Mouse (Mus musculus): ENCODE measurements around the gene Wdr17. TPM values are rescaled to one million over a fixed set of nuclear protein-coding genes. Genes with fewer than 3 reads are reported as not detected.

Wdr17 gene
- total RNA-seq (2015), result not detected in 2 replicates
- total RNA-seq (2017), result not detected in 2 replicates

- ATAC-seq (ENCODE audit: poor library complexity, severe bottlenecking), result no peak
These were observed at the start of gene Wdr17 for GRCm38 (mm10) chr8:54886987-54887785. Gene Wdr17 (minus strand): TSS chr8:54887184.

- ATAC-seq (ENCODE audit: poor library complexity, severe bottlenecking), result no peak
These were observed 45.3 kb upstream of the Wdr17 start for GRCm38 (mm10) chr8:54932306-54932705.

GRCm38 (mm10) chr8:54924936-54925335 is 38.0 kb upstream of the Wdr17 start:
- ATAC-seq (ENCODE audit: poor library complexity, severe bottlenecking), result no peak

- no peak for ATAC-seq (ENCODE audit: poor library complexity, severe bottlenecking)
These were observed 35.3 kb upstream of the Wdr17 start for GRCm38 (mm10) chr8:54922160-54922855.

- no peak for ATAC-seq (ENCODE audit: poor library complexity, severe bottlenecking)
These were observed 30.7 kb upstream of the Wdr17 start for GRCm38 (mm10) chr8:54917710-54918109.

- no peak for ATAC-seq (ENCODE audit: poor library complexity, severe bottlenecking)
These were observed 25.9 kb upstream of the Wdr17 start for GRCm38 (mm10) chr8:54912891-54913290.

- ATAC-seq (ENCODE audit: poor library complexity, severe bottlenecking), result no peak
These were observed 12.5 kb upstream of the Wdr17 start for GRCm38 (mm10) chr8:54899444-54899843.

GRCm38 (mm10) chr8:54894637-54895322 is 7.8 kb upstream of the Wdr17 start:
- no peak for ATAC-seq (ENCODE audit: poor library complexity, severe bottlenecking)

- ATAC-seq (ENCODE audit: poor library complexity, severe bottlenecking), result no peak
These were observed 7.2 kb upstream of the Wdr17 start for GRCm38 (mm10) chr8:54894180-54894579.

- ATAC-seq (ENCODE audit: poor library complexity, severe bottlenecking), result no peak
These were observed 424 bp downstream of the Wdr17 start for GRCm38 (mm10) chr8:54886560-54886959.

GRCm38 (mm10) chr8:54876458-54876857 is 10.5 kb downstream of the Wdr17 start:
- ATAC-seq (ENCODE audit: poor library complexity, severe bottlenecking), result no peak

- no peak for ATAC-seq (ENCODE audit: poor library complexity, severe bottlenecking)
These were observed 22.3 kb downstream of the Wdr17 start for GRCm38 (mm10) chr8:54864761-54865064.

- ATAC-seq (ENCODE audit: poor library complexity, severe bottlenecking), result no peak
These were observed 22.8 kb downstream of the Wdr17 start for GRCm38 (mm10) chr8:54864038-54864760.

GRCm38 (mm10) chr8:54836029-54836959 is 50.7 kb downstream of the Wdr17 start:
- ATAC-seq (ENCODE audit: poor library complexity, severe bottlenecking), result no peak

GRCm38 (mm10) chr8:54829794-54830426 is 57.1 kb downstream of the Wdr17 start:
- no peak for ATAC-seq (ENCODE audit: poor library complexity, severe bottlenecking)

GRCm38 (mm10) chr8:54827974-54828373 is 59.0 kb downstream of the Wdr17 start:
- no peak for ATAC-seq (ENCODE audit: poor library complexity, severe bottlenecking)

- ATAC-seq (ENCODE audit: poor library complexity, severe bottlenecking), result no peak
These were observed 64.0 kb downstream of the Wdr17 start for GRCm38 (mm10) chr8:54822956-54823355.

- no peak for ATAC-seq (ENCODE audit: poor library complexity, severe bottlenecking)
These were observed 68.3 kb downstream of the Wdr17 start for GRCm38 (mm10) chr8:54818651-54819050.

GRCm38 (mm10) chr8:54808217-54808616 is 78.8 kb downstream of the Wdr17 start:
- ATAC-seq (ENCODE audit: poor library complexity, severe bottlenecking), result no peak

- no peak for ATAC-seq (ENCODE audit: poor library complexity, severe bottlenecking)
These were observed 80.8 kb downstream of the Wdr17 start for GRCm38 (mm10) chr8:54806173-54806572.
